Mouse (Mus musculus) embryonic facial prominence, embryonic 10.5 days (tissue): ENCODE measurements around the gene Gprc5d. TPM values are rescaled to one million over a fixed set of nuclear protein-coding genes. Genes with fewer than 3 reads are reported as not detected.

Experiments
- DNase-seq: peaks from one replicate; pipeline ENCODE4 v3.0.0-alpha.2; 2017; ENCODE audit warnings: low spot score
- H3K27ac ChIP-seq: fragments of 300-500 bp; sonication (generic); replicated peaks from 2 replicates; pipeline ENCODE4 v1.5.1; 2016; ENCODE audit warnings: mild to moderate bottlenecking
- H3K27me3 ChIP-seq: fragments of 300-500 bp; sonication (generic); replicated peaks from 2 replicates; pipeline ENCODE4 v1.6.1; 2016; ENCODE audit warnings: low read depth, mild to moderate bottlenecking; ENCODE audit not compliant: poor library complexity, severe bottlenecking
- H3K36me3 ChIP-seq: fragments of 300-500 bp; sonication (generic); replicated peaks from 2 replicates; pipeline ENCODE4 v1.6.1; 2016; ENCODE audit warnings: mild to moderate bottlenecking, moderate library complexity
- H3K4me1 ChIP-seq: fragments of 300-500 bp; sonication (generic); 2 replicates; pipeline ENCODE4 v1.6.1; 2016
- H3K4me3 ChIP-seq: fragments of 300-500 bp; sonication (generic); 2 replicates; pipeline ENCODE4 v1.5.1; 2016; ENCODE audit warnings: mild to moderate bottlenecking, moderate library complexity
- H3K9me3 ChIP-seq: fragments of 300-500 bp; sonication (generic); 2 replicates; pipeline ENCODE4 v1.6.1; 2016; ENCODE audit warnings: mild to moderate bottlenecking
- WGBS: fragments of 180-500 bp; shearing (Covaris S2); methylation state at CpG from one replicate; pipeline ENCODE4 v1.1.7; 2016; 5-methylcytosine and 5-hydroxymethylcytosine counted together
- polyA plus RNA-seq: library from polyadenylated mRNA; unstranded; fragments of >200 nt; fragmentation: Nextera tagmentation; extraction: Ambion mirVana; gene quantifications from 2 replicates; pipeline ENCODE4 v1.2.1, GENCODE M21; 2016

Gene Gprc5d
- polyA plus RNA-seq, 1 experiment from 2014 or later, result not detected

DNA sequence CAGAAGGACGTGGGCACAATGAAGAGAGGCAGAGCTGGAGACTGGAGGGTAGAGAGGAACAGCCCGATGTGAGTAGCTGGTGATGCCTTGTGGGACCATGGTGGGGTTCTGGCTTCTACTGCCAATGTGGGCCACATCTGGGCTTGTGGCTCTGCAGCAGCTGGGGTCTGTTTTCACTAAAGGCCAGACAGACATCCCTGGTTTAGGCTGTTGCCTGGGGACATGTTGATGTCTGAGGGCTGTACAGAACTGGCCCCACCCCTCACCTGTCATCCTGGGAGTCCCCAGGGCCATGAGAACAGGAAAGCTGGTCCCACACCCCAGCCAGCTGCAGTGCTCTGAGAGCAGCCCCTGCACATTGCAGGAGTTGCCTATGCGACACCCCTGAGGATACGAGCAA is 31.1 kb upstream of the Gprc5d start:
- no peaks in the 10 kb centered on the region for H3K36me3 ChIP-seq
- H3K4me1 ChIP-seq, result peaks cover 5% of the 10 kb centered on the region; the same call in 1 of the 2 replicates
- 0 out of 2 replicates have a peak overlapping the region, but pooled peaks have one; percentile 7 for H3K27ac ChIP-seq
- DNase-seq, result no peak
- no peak overlapping the region for H3K4me3 ChIP-seq
- WGBS, result 77% methylated on average over 4 of the region's 4 CpGs
- no peaks in the 10 kb centered on the region for H3K27me3 ChIP-seq
- no peaks in the 10 kb centered on the region for H3K9me3 ChIP-seq

DNA sequence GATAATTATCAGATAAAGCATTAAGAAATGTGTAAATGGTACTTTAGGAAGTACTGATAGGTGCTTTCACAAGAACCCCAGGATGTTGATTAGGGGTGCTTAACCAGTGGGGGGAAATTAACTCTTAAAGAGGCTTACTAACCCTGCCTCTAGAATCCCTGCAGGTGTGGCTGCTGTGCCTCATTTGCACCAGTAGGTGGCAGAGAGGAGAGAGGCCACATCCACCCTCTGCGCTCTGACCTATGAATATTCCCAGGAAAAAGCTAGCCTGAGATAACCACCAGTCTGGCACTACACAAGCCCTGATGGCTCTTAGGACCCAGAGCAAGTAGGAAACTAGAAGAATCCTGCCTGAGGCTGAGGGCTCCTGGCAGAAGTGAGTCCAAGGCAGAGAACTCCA is 30.4 kb upstream of the Gprc5d start:
- H3K27me3 ChIP-seq, result no peaks in the 10 kb centered on the region
- 34% methylated on average over 1 of the region's 1 CpGs for WGBS
- H3K9me3 ChIP-seq, result no peaks in the 10 kb centered on the region
- peaks cover 5% of the 10 kb centered on the region; the same call in 1 of the 2 replicates for H3K4me1 ChIP-seq
- no peaks in the 10 kb centered on the region for H3K36me3 ChIP-seq
- no peak overlapping the region for H3K27ac ChIP-seq
- no peak overlapping the region for H3K4me3 ChIP-seq
- peak; percentile 39 for DNase-seq

DNA sequence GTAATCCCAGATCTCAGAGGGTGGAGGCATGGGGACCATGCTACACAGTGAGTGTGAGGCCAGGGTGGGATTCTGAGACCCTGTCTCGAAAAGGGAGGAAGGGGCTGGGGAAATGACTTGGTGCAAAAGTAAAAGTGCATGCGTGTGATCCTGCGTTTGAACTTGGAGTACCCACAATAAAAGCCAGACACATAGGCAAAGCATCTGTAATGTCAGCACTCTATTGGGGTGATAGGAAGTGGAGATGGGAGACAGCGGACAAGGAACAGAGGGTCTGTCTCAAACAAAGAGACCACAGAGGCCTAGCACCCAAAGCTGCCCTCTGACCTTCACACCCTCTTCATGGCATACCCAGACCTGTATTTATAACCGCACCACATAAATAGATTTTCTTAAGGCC is 27.9 kb upstream of the Gprc5d start:
- no peaks in the 10 kb centered on the region for H3K27me3 ChIP-seq
- no peak for DNase-seq
- WGBS, result 86% methylated on average over 5 of the region's 5 CpGs
- H3K4me1 ChIP-seq, result peaks cover 10% of the 10 kb centered on the region
- H3K9me3 ChIP-seq, result no peaks in the 10 kb centered on the region
- H3K4me3 ChIP-seq, result no peak overlapping the region
- H3K36me3 ChIP-seq, result no peaks in the 10 kb centered on the region
- no peak overlapping the region for H3K27ac ChIP-seq

DNA sequence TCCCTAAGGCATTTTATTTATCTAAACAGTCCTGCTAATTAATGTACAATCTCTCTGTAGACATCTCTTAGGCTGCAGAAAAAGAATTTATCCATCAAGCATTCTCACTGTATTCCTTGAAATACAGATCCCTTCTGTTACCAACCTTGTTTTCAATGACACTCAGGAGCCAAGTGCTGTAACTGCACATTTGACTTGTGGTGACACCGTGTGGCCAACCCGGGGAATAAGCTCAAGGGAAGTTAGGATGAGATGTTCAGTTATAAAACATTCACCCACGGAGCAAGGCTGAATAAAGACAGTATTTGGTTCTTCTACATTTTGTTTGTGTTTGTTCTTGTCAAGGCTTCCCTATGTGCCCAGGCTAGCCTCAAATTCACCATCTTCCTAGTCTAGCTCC is 26.4 kb upstream of the Gprc5d start:
- no peak overlapping the region for H3K4me3 ChIP-seq
- WGBS, result 10% methylated on average over 3 of the region's 3 CpGs
- H3K27me3 ChIP-seq, result no peaks in the 10 kb centered on the region
- peaks cover 9% of the 10 kb centered on the region for H3K4me1 ChIP-seq
- no peak overlapping the region for H3K27ac ChIP-seq
- no peaks in the 10 kb centered on the region for H3K36me3 ChIP-seq
- DNase-seq, result peak; percentile 48
- no peaks in the 10 kb centered on the region for H3K9me3 ChIP-seq

DNA sequence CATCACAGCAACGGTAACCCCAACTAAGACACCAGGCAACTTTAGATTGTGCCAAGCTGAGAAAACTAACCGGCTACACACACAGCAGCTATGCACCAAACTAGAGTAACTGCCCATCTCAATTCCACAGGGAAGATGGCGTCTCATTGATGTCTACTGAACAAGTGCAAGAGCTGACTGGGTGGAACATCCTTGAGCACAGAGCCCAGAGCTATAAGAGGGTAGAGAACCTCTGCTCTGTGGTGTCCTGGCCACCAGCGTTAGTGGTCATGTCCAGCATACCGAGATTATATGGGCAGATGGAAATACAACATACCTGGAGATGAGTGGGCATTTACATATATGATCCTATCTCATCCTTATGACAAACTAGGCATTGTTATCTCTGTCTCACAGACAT is 25.1 kb upstream of the Gprc5d start:
- H3K4me1 ChIP-seq, result peaks cover 7% of the 10 kb centered on the region
- no peak for DNase-seq
- no peaks in the 10 kb centered on the region for H3K27me3 ChIP-seq
- H3K27ac ChIP-seq, result no peak overlapping the region
- no peak overlapping the region for H3K4me3 ChIP-seq
- H3K36me3 ChIP-seq, result no peaks in the 10 kb centered on the region
- no peaks in the 10 kb centered on the region for H3K9me3 ChIP-seq
- 92% methylated on average over 5 of the region's 5 CpGs for WGBS

DNA sequence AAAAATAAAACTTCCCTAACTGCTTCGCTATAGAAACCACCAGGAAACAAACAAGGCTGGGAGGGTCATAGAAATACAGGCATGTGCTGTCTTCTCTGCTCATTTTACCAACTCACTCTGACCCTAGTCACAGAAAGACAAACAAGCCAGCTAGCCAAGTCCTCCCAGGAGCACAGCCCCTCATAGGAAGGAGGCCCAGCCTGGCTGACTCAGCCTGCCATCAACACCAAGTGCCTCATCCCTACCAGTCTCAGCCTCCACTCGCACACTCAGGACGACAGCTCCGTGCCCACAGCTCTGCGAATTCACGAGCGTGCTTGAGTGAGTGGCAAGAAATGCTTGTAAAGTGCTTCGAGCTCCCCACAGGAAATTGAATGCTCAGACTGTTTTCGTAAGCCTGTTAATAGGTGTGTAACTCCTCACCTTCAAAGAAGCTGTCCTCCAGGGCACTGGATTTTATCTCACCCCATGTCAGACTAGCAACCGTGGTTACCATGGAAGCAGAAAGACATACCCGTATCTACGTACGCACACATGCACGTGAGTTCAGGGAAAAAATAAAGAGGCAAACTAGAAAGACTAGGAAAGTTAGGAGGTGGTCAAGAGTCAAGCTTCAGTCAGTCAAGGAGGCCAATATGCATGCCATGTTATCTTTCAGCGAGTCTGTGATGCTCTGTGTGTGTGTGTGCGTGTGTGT is 23.5 kb upstream of the Gprc5d start:
- H3K4me3 ChIP-seq, result no peak overlapping the region
- WGBS, result 81% methylated on average over 16 of the region's 16 CpGs
- no peak for DNase-seq
- H3K9me3 ChIP-seq, result no peaks in the 10 kb centered on the region
- H3K36me3 ChIP-seq, result no peaks in the 10 kb centered on the region
- peak overlapping the region; percentile 54; the same call in 1 of the 2 replicates for H3K27ac ChIP-seq
- no peaks in the 10 kb centered on the region for H3K27me3 ChIP-seq
- H3K4me1 ChIP-seq, result peaks cover 15% of the 10 kb centered on the region

DNA sequence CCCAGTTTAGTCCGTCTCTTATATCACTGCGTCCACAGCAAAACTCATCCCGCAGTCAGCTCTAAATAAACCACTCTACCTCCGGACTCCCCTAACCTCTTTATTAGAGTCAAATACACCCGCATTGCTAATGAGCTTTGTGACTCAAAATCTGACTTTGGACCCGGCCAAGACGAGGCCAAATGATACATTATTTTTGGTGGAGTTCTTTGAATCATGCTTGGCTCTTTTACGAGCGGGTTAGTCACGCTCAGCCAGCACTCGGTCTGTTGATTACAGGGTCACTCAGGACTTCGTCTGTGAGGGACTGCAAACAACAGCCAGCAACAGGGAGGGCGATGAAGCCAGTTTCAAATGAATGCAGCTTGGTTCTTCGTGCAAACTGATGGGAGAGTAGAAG is 20.7 kb upstream of the Gprc5d start:
- no peak for DNase-seq
- Histone ChIP-seq H3K9me3 (no peaks in the 10 kb centered on the region), H3K27ac (no peak overlapping the region), H3K27me3 (no peaks in the 10 kb centered on the region), H3K4me3 (no peak overlapping the region), H3K4me1 (peaks cover 25% of the 10 kb centered on the region), H3K36me3 (no peaks in the 10 kb centered on the region)
- 80% methylated on average over 14 of the region's 14 CpGs for WGBS

DNA sequence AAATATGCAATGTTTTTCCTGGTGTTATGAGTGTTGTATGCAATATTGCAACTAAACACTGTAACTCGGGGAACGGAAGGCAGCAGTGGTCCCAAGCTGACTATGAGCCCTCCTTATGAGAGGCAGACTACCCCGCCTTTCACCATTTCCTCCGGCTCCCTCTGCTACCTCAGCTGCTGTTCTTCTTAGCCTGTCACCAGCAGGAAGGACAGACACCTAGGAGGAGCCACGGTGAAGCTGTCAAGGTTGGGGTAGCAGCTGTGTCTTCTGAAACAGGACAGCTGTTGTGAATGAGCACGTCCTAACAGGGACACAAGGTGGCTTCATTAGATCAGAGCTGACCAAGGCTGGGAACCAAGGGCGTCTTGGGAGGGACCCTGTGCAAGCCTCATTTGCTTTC is 20.1 kb upstream of the Gprc5d start:
- Histone ChIP-seq H3K27ac (peak overlapping the region; percentile 48; the same call in 1 of the 2 replicates), H3K36me3 (no peaks in the 10 kb centered on the region), H3K27me3 (no peaks in the 10 kb centered on the region), H3K9me3 (no peaks in the 10 kb centered on the region), H3K4me3 (no peak overlapping the region), H3K4me1 (peaks cover 25% of the 10 kb centered on the region)
- WGBS, result 81% methylated on average over 7 of the region's 7 CpGs
- no peak for DNase-seq

DNA sequence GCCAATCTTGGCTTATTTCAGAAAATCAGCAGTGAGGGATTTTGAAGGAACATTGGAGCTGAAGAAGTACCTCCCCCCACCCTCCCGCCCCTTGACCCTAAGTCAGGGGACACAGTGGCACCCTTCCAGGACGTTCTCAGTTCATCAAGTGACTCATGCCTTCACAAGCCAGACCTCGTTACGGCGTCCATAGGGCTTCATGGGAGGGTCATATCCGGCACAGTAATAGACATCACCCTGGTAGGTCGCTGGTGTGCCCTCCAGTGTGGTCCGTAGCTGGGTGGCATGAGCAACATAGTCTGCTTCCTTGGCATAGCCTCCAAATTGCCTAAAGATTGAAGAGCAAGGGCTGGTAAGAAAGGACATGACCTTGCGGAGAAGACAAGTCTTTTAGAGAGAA is 19.7 kb upstream of the Gprc5d start:
- Histone ChIP-seq H3K27ac (0 out of 2 replicates have a peak overlapping the region, but pooled peaks have one; percentile 48), H3K4me3 (no peak overlapping the region), H3K36me3 (no peaks in the 10 kb centered on the region), H3K27me3 (no peaks in the 10 kb centered on the region), H3K4me1 (peaks cover 25% of the 10 kb centered on the region), H3K9me3 (no peaks in the 10 kb centered on the region)
- DNase-seq, result no peak
- 88% methylated on average over 9 of the region's 9 CpGs for WGBS

DNA sequence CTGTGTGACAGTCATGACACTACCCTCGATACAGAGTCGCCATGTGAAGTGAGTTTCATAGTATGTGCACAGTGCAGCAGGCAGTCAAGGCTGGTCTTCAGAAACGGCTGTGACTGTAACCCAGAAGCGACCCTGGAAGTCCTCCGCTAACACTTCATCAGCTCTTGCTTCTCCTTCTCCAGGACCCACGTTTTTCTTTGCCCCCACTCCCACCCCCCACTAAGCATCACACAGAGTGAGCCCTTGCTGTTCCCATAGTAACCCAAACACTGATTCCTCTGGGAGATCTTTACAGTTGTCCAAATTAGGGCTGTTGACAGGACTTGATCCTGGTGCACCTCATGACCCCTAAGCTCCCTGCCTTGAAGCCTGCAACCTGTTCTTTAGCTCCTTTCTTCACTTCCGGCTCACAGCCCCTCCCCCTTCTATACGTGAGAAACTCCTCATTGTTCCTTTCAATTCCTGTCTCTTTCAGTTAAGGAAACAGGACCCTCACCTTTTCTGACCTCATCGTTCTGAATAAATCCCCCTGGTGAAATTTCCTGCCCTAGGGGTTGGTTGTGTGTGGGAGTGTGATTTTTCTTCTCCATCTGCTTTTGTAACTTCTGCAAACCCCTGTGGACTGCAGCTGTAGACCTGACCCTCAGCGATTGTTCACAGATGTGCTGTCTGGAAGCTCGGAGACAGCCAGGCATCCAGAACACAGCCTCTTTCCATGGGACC is 18.5 kb upstream of the Gprc5d start:
- DNase-seq, result peak; percentile 70
- no peaks in the 10 kb centered on the region for H3K9me3 ChIP-seq
- peak overlapping the region; percentile 25; the same call in 1 of the 2 replicates for H3K4me3 ChIP-seq
- no peaks in the 10 kb centered on the region for H3K27me3 ChIP-seq
- 26% methylated on average over 11 of the region's 11 CpGs for WGBS
- no peaks in the 10 kb centered on the region for H3K36me3 ChIP-seq
- peak overlapping the region; percentile 65 for H3K27ac ChIP-seq
- H3K4me1 ChIP-seq, result peaks cover 24% of the 10 kb centered on the region

DNA sequence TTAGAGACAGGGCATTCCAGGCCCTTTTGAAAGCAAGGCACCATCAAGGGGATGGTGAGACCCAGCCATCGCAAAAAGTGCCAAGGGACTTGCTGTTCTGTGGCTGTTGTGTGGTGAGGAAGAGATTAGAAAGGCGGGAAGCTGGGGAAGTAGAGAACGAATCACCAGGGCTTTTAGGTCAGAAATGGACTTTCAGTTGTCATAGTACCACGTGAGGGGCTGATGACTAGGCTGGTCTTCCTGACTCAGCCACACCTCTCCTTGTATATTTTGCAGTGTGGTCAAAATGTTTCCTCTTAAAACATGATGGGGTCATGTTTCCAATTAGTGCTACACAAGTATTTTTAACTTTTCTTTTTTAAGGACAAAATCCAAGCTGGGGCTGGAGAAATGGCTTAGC is 17.7 kb upstream of the Gprc5d start:
- H3K4me1 ChIP-seq, result peaks cover 18% of the 10 kb centered on the region
- no peak for DNase-seq
- no peaks in the 10 kb centered on the region for H3K27me3 ChIP-seq
- no peaks in the 10 kb centered on the region for H3K9me3 ChIP-seq
- 77% methylated on average over 4 of the region's 4 CpGs for WGBS
- no peak overlapping the region for H3K4me3 ChIP-seq
- H3K27ac ChIP-seq, result no peak overlapping the region
- H3K36me3 ChIP-seq, result no peaks in the 10 kb centered on the region

DNA sequence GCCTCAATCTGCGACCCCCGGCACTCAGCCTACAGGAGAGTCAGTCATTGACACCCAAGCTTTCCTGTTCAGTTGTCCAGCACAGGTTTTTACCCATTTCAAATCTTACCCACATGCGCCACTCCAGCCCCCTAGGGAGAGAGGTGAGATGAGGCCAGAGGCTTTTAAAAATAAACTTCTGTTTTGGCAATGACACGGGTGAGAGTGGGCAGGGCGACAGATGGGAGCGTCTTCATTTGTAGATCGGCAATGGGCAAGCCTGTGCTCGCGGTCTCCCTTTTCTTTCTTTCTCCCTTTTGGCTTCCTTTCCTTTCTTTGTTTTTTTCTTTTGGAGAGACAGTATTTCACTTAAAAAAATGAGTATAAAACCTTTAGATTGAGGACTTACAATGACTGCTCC is 15.4 kb upstream of the Gprc5d start:
- WGBS, result 90% methylated on average over 9 of the region's 9 CpGs
- H3K4me3 ChIP-seq, result no peak overlapping the region
- no peak overlapping the region for H3K27ac ChIP-seq
- no peaks in the 10 kb centered on the region for H3K36me3 ChIP-seq
- peaks cover 18% of the 10 kb centered on the region for H3K4me1 ChIP-seq
- no peaks in the 10 kb centered on the region for H3K27me3 ChIP-seq
- DNase-seq, result no peak
- H3K9me3 ChIP-seq, result no peaks in the 10 kb centered on the region

DNA sequence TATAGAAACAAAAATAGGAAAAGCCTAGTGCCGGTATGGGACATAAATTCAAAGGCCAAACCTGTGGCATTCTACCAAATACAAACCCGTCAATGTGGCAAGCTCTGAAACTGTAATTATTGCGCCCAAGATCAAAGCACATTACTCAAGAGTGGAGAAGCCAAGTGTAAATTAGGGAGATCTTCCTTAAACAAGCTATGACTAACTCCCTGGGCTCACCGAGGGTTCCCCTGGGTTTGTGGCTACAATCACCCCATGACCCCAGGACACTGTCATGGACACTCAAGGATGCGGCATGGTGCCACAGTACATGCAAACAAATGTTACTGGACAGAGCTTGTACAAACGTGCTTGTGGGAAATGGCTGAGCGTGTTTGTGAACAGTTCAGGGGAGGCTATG is 15.0 kb upstream of the Gprc5d start:
- Histone ChIP-seq H3K36me3 (no peaks in the 10 kb centered on the region), H3K4me3 (no peak overlapping the region), H3K27ac (no peak overlapping the region), H3K27me3 (no peaks in the 10 kb centered on the region), H3K9me3 (no peaks in the 10 kb centered on the region), H3K4me1 (peaks cover 18% of the 10 kb centered on the region)
- 90% methylated on average over 7 of the region's 7 CpGs for WGBS
- DNase-seq, result no peak
